ENCODE assay signal across 18 mouse cellular contexts in the genomic region with DNA sequence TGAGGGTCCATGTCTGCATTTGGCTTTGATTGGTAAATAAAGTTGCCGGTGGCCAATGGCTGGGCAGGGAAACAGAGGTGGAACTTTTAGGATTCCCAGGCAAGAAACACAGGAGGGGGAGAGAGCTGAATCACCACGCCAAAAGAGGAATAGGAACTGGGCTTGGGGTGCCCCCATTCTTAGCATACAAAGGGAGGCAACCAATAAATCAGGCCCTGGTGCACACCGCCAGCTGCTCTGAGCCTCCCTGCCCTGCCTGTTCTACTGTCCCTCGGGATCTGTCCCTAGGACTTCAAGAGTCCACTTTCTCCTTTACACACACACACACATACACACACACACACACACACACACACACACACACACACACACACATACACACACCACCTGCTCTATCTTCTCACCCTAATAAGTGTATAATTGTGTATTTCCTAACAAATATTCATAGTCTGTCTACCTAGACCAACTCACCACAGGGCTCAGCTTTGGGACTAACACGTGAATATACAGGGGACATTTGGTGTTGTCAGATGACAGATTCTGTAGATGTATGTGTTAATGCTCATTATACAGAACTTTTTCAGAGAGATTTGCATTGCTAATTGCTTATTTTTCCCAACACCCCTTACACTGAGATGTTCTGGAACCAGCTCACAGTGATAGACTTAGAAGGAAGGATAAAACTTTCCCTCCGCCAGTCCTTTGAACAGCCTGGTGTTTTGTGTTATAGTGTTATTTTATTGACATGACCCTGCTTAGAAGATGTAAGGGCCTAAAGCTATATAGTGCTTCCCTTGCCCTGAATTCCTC.
DNase-seq lines count a peak whose midpoint lies in the region; ATAC-seq and TF ChIP-seq lines count a peak whose summit lies in the region.
"Had no signal": no experiment of that assay in that cellular context is flagged by ENCODE, and none has a peak within 500 bp of the region (broad histone marks: within the 10 kb centered on the region; RNA-seq: fewer than 3 reads in every experiment).

No protein-coding gene starts in this region.

- no peak for TF ChIP-seq POLR2A in liver, adult 2 months (IDR thresholded peaks at IDR 0.05; ENCODE audit: extremely low read depth, insufficient read depth, low read length)

- 66% methylated on average over 6 of the region's 6 CpGs for WGBS in forebrain, embryonic 13.5 days
- 85% methylated on average over 6 of the region's 6 CpGs for WGBS in forebrain, embryonic 10.5 days
- WGBS in liver, adult 2 months: 57% methylated on average over 6 of the region's 6 CpGs
- WGBS in neural tube, embryonic 13.5 days: 40% methylated on average over 5 of the region's 6 CpGs

- no peaks in the 10 kb centered on the region for H3K27me3 ChIP-seq in forebrain, embryonic 13.5 days
- no peaks in the 10 kb centered on the region for H3K27me3 ChIP-seq in forebrain, embryonic 10.5 days (ENCODE audit: poor library complexity, severe bottlenecking)
- no peaks in the 10 kb centered on the region for H3K27me3 ChIP-seq in liver, adult 2 months (ENCODE audit: control insufficient read depth, insufficient read depth, low read length)
- no peaks in the 10 kb centered on the region for H3K27me3 ChIP-seq in neural tube, embryonic 13.5 days
- H3K27me3 ChIP-seq: hindbrain, embryonic 13.5 days; midbrain, embryonic 15.5 days had no signal

- H3K79me2 ChIP-seq in liver, adult 2 months (ENCODE audit: control insufficient read depth, insufficient read depth, low read length): peaks cover 17% of the 10 kb centered on the region

- H3K36me3 ChIP-seq in forebrain, embryonic 13.5 days (ENCODE audit: poor library complexity, severe bottlenecking): no peaks in the 10 kb centered on the region
- H3K36me3 ChIP-seq in forebrain, embryonic 10.5 days (replicated peaks): no peaks in the 10 kb centered on the region
- H3K36me3 ChIP-seq in liver, adult 2 months (ENCODE audit: control insufficient read depth, insufficient read depth, low read length): peaks cover 12% of the 10 kb centered on the region
- peaks cover 4% of the 10 kb centered on the region; the same call in 1 of the 2 replicates for H3K36me3 ChIP-seq in neural tube, embryonic 13.5 days
- H3K36me3 ChIP-seq: hindbrain, embryonic 13.5 days; midbrain, embryonic 15.5 days had no signal

- H3K4me2 ChIP-seq in forebrain, embryonic 13.5 days: no peak overlapping the region
- no peak overlapping the region for H3K4me2 ChIP-seq in neural tube, embryonic 13.5 days
- H3K4me2 ChIP-seq: hindbrain, embryonic 13.5 days; midbrain, embryonic 15.5 days had no signal

- no peaks in the 10 kb centered on the region for H3K9me3 ChIP-seq in forebrain, embryonic 13.5 days (replicated peaks)
- no peaks in the 10 kb centered on the region for H3K9me3 ChIP-seq in forebrain, embryonic 10.5 days
- no peaks in the 10 kb centered on the region for H3K9me3 ChIP-seq in neural tube, embryonic 13.5 days
- H3K9me3 ChIP-seq: hindbrain, embryonic 13.5 days; midbrain, embryonic 15.5 days had no signal

- no peak overlapping the region for H3K9ac ChIP-seq in forebrain, embryonic 13.5 days
- H3K9ac ChIP-seq in liver, adult 2 months (ENCODE audit: low read depth, low read length): peak overlapping the region; percentile 7; the same call in 1 of the 2 replicates
- no peak overlapping the region for H3K9ac ChIP-seq in neural tube, embryonic 13.5 days
- H3K9ac ChIP-seq: hindbrain, embryonic 13.5 days; midbrain, embryonic 15.5 days had no signal

- peaks cover 28% of the 10 kb centered on the region; the same call in 1 of the 2 replicates for H3K4me1 ChIP-seq in forebrain, embryonic 13.5 days
- H3K4me1 ChIP-seq in forebrain, embryonic 10.5 days: peaks cover 23% of the 10 kb centered on the region
- H3K4me1 ChIP-seq in liver, adult 2 months (ENCODE audit: control insufficient read depth, insufficient read depth, low read length): peaks cover 35% of the 10 kb centered on the region
- H3K4me1 ChIP-seq in neural tube, embryonic 13.5 days (replicated peaks): peaks cover 37% of the 10 kb centered on the region

- no peak overlapping the region for H3K27ac ChIP-seq in forebrain, embryonic 13.5 days
- no peak overlapping the region for H3K27ac ChIP-seq in forebrain, embryonic 10.5 days
- H3K27ac ChIP-seq in liver, adult 2 months (replicated peaks; ENCODE audit: insufficient read depth, low read depth, low read length): peak overlapping the region; percentile 89
- H3K27ac ChIP-seq in neural tube, embryonic 13.5 days (replicated peaks): no peak overlapping the region
- H3K27ac ChIP-seq: midbrain, embryonic 15.5 days; stomach, postnatal 0 days had no signal

- TF ChIP-seq CTCF in liver, adult 2 months (IDR thresholded peaks at IDR 0.05; ENCODE audit: low read depth, low read length): no peak

- DNase-seq in forebrain, embryonic 10.5 days (ENCODE audit: extremely low spot score, low spot score): no peak
- no peak for DNase-seq in liver, adult 2 months (ENCODE audit: extremely low read depth, low read depth, low spot score)
- no peak for DNase-seq in liver
- no peak for DNase-seq in gastrocnemius, postnatal 4 days (ENCODE audit: low spot score in 2 of 2)
- DNase-seq: adrenal gland, postnatal 10 days; cerebellum, adult 9-10 months; gastrocnemius, postnatal 10 days; kidney, adult 11 months; layer of hippocampus, adult 9-11 months; lung, adult 2 months; thymus, adult 2 months; thymus, postnatal 4 days had no signal

- peak; percentile 74 for ATAC-seq in forebrain, embryonic 13.5 days
- peak; percentile 87 for ATAC-seq in granulocyte monocyte progenitor cell, adult 5-6 weeks (replicated peaks; ENCODE audit: poor library complexity, severe bottlenecking)
- 0 out of 2 replicates have a peak, but pooled peaks have one; percentile 73 for ATAC-seq in neural tube, embryonic 13.5 days (ENCODE audit: low read depth)
- ATAC-seq: midbrain, embryonic 15.5 days had no signal

- H3K4me3 ChIP-seq in forebrain, embryonic 13.5 days: no peak overlapping the region
- no peak overlapping the region for H3K4me3 ChIP-seq in forebrain, embryonic 10.5 days
- no peak overlapping the region for H3K4me3 ChIP-seq in liver, adult 2 months (ENCODE audit: insufficient read depth, low read depth, low read length)
- H3K4me3 ChIP-seq in neural tube, embryonic 13.5 days: no peak overlapping the region
- H3K4me3 ChIP-seq: hindbrain, embryonic 13.5 days; midbrain, embryonic 15.5 days had no signal
